Mouse (Mus musculus) hindbrain, embryonic 16.5 days (tissue): ENCODE data around the gene Hs6st3. TPM values are rescaled to one million over a fixed set of nuclear protein-coding genes. Genes with fewer than 3 reads are reported as not detected.
"Not testable (repeated sequence)": the region's sequence is repeated elsewhere in the genome, so short reads cannot be mapped to it uniquely, and the experiment has no call there.

Experiments used
- ATAC-seq: fragments of 200-750 bp; cut with Nextera tagmentation; 2 replicates; pipeline ENCODE4 v1.8.0; 2017; ENCODE audit warnings: moderate TSS enrichment, moderate library complexity
- H3K27ac ChIP-seq: fragments of 300-500 bp; sonication (generic); 2 replicates; pipeline ENCODE4 v1.5.1; 2014; ENCODE audit warnings: low read depth, mild to moderate bottlenecking, control low read depth, low read length, moderate library complexity
- H3K27me3 ChIP-seq: fragments of 300-500 bp; sonication (generic); replicated peaks from 2 replicates; pipeline ENCODE4 v1.6.1; 2014; ENCODE audit warnings: low read length; ENCODE audit not compliant: control insufficient read depth, insufficient read depth
- H3K36me3 ChIP-seq: fragments of 300-500 bp; sonication (generic); 2 replicates; pipeline ENCODE4 v1.6.1; 2014; ENCODE audit warnings: mild to moderate bottlenecking, low read length, moderate library complexity, mixed read lengths; ENCODE audit not compliant: control insufficient read depth, insufficient read depth
- H3K4me1 ChIP-seq: fragments of 300-500 bp; sonication (generic); 2 replicates; pipeline ENCODE4 v1.6.1; 2014; ENCODE audit warnings: low read depth, low read length; ENCODE audit not compliant: control insufficient read depth, insufficient read depth
- H3K4me2 ChIP-seq: fragments of 300-500 bp; sonication (generic); 2 replicates; pipeline ENCODE4 v1.6.1; 2014; ENCODE audit warnings: mild to moderate bottlenecking, low read length, control low read depth, moderate library complexity
- H3K4me3 ChIP-seq: fragments of 300-500 bp; sonication (generic); 2 replicates; pipeline ENCODE4 v1.5.1; 2014; ENCODE audit warnings: mild to moderate bottlenecking, low read length, control low read depth, moderate library complexity
- H3K9ac ChIP-seq: fragments of 300-500 bp; sonication (generic); 2 replicates; pipeline ENCODE4 v1.6.1; 2014; ENCODE audit warnings: low read depth, mild to moderate bottlenecking, control low read depth, low read length, moderate library complexity
- H3K9me3 ChIP-seq: fragments of 300-500 bp; sonication (generic); 2 replicates; pipeline ENCODE4 v1.6.1; 2014; ENCODE audit warnings: mild to moderate bottlenecking, low read length, moderate library complexity; ENCODE audit not compliant: control insufficient read depth
- WGBS: fragments of 180-500 bp; shearing (Covaris S2); extraction: QIAGEN DNeasy Blood & Tissue Kit; methylation state at CpG from one replicate; pipeline ENCODE4 v1.1.7; 2014; 5-methylcytosine and 5-hydroxymethylcytosine counted together
- polyA plus RNA-seq: library from polyadenylated mRNA; unstranded; fragments of >200 nt; fragmentation: Nextera tagmentation; extraction: Ambion mirVana; gene quantifications from 2 replicates; pipeline ENCODE4 v1.2.1, GENCODE M21; 2015

The Hs6st3 gene
- polyA plus RNA-seq, 1 experiment from 2014 or later: 1.8 TPM

- Histone ChIP-seq H3K36me3 (no peaks in the 10 kb centered on the region), H3K27ac (no peak overlapping the region), H3K4me2 (no peak overlapping the region), H3K27me3 (no peaks in the 10 kb centered on the region), H3K4me3 (no peak overlapping the region), H3K4me1 (no peaks in the 10 kb centered on the region), H3K9me3 (no peaks in the 10 kb centered on the region), H3K9ac (no peak overlapping the region)
- WGBS: 89% methylated on average over 1 of the region's 1 CpGs
- no peak for ATAC-seq
Observed at GRCm38 (mm10) chr14:119521056-119521455, 382.9 kb downstream of the Hs6st3 start.

- no peaks in the 10 kb centered on the region for H3K27me3 ChIP-seq
- H3K4me3 ChIP-seq: no peak overlapping the region
- H3K9me3 ChIP-seq: no peaks in the 10 kb centered on the region
- H3K36me3 ChIP-seq: no peaks in the 10 kb centered on the region
- H3K4me2 ChIP-seq: no peak overlapping the region; the same call in 1 of the 2 replicates
- no peak for ATAC-seq
- no peak overlapping the region for H3K27ac ChIP-seq
- no peaks in the 10 kb centered on the region for H3K4me1 ChIP-seq
- H3K9ac ChIP-seq: no peak overlapping the region
- 61% methylated on average over 13 of the region's 13 CpGs for WGBS
Observed at GRCm38 (mm10) chr14:119532889-119533546, 394.9 kb downstream of the Hs6st3 start.

GRCm38 (mm10) chr14:119540505-119540904 is 402.4 kb downstream of the Hs6st3 start:
- H3K4me3 ChIP-seq: no peak overlapping the region
- H3K9me3 ChIP-seq: no peaks in the 10 kb centered on the region
- H3K27ac ChIP-seq: no peak overlapping the region
- no peak overlapping the region for H3K9ac ChIP-seq
- H3K27me3 ChIP-seq: no peaks in the 10 kb centered on the region
- WGBS: 92% methylated on average over 5 of the region's 5 CpGs
- no peaks in the 10 kb centered on the region for H3K36me3 ChIP-seq
- H3K4me1 ChIP-seq: no peaks in the 10 kb centered on the region
- no peak for ATAC-seq
- H3K4me2 ChIP-seq: no peak overlapping the region

- Histone ChIP-seq H3K4me1 (no peaks in the 10 kb centered on the region), H3K9me3 (no peaks in the 10 kb centered on the region), H3K27me3 (no peaks in the 10 kb centered on the region), H3K4me3 (no peak overlapping the region), H3K36me3 (no peaks in the 10 kb centered on the region), H3K4me2 (no peak overlapping the region), H3K9ac (no peak overlapping the region), H3K27ac (no peak overlapping the region)
- no peak for ATAC-seq
- 78% methylated on average over 3 of the region's 3 CpGs for WGBS
Observed at GRCm38 (mm10) chr14:119544596-119544995, 406.5 kb downstream of the Hs6st3 start.

GRCm38 (mm10) chr14:119558356-119558755 is 420.2 kb downstream of the Hs6st3 start:
- H3K4me3 ChIP-seq: no peak overlapping the region
- no peak for ATAC-seq
- H3K27ac ChIP-seq: no peak overlapping the region
- H3K9ac ChIP-seq: no peak overlapping the region
- H3K36me3 ChIP-seq: no peaks in the 10 kb centered on the region
- 88% methylated on average over 4 of the region's 4 CpGs for WGBS
- H3K4me2 ChIP-seq: no peak overlapping the region
- no peaks in the 10 kb centered on the region for H3K9me3 ChIP-seq
- H3K4me1 ChIP-seq: no peaks in the 10 kb centered on the region
- no peaks in the 10 kb centered on the region for H3K27me3 ChIP-seq

GRCm38 (mm10) chr14:119582039-119582508 is 443.9 kb downstream of the Hs6st3 start:
- Histone ChIP-seq H3K27me3 (no peaks in the 10 kb centered on the region), H3K9ac (no peak overlapping the region), H3K9me3 (no peaks in the 10 kb centered on the region), H3K36me3 (no peaks in the 10 kb centered on the region), H3K4me1 (0 out of 2 replicates have a peak, but pooled peaks cover 4% of the 10 kb centered on the region), H3K4me2 (no peak overlapping the region), H3K27ac (no peak overlapping the region), H3K4me3 (no peak overlapping the region)
- WGBS: 26% methylated on average over 10 of the region's 10 CpGs
- peak; percentile 80 for ATAC-seq

GRCm38 (mm10) chr14:119585069-119585468 is 446.9 kb downstream of the Hs6st3 start:
- H3K4me3 ChIP-seq: no peak overlapping the region
- H3K9ac ChIP-seq: no peak overlapping the region
- no peak for ATAC-seq
- H3K4me2 ChIP-seq: no peak overlapping the region
- no peaks in the 10 kb centered on the region for H3K27me3 ChIP-seq
- H3K9me3 ChIP-seq: no peaks in the 10 kb centered on the region
- H3K4me1 ChIP-seq: 0 out of 2 replicates have a peak, but pooled peaks cover 4% of the 10 kb centered on the region
- no peaks in the 10 kb centered on the region for H3K36me3 ChIP-seq
- H3K27ac ChIP-seq: no peak overlapping the region
- 88% methylated on average over 4 of the region's 4 CpGs for WGBS

GRCm38 (mm10) chr14:119587365-119587764 is 449.2 kb downstream of the Hs6st3 start:
- H3K4me1 ChIP-seq, H3K27ac ChIP-seq, H3K36me3 ChIP-seq, H3K9me3 ChIP-seq, H3K4me3 ChIP-seq, ATAC-seq, H3K9ac ChIP-seq, H3K4me2 ChIP-seq, H3K27me3 ChIP-seq: not testable (repeated sequence)
- WGBS: 96% methylated on average over 1 of the region's 1 CpGs

GRCm38 (mm10) chr14:119604327-119604726 is 466.2 kb downstream of the Hs6st3 start:
- no peak overlapping the region for H3K27ac ChIP-seq
- WGBS: 57% methylated on average over 14 of the region's 14 CpGs
- no peaks in the 10 kb centered on the region for H3K27me3 ChIP-seq
- no peak overlapping the region for H3K4me2 ChIP-seq
- no peak for ATAC-seq
- no peaks in the 10 kb centered on the region for H3K4me1 ChIP-seq
- no peak overlapping the region for H3K4me3 ChIP-seq
- H3K9ac ChIP-seq: no peak overlapping the region
- H3K9me3 ChIP-seq: no peaks in the 10 kb centered on the region
- no peaks in the 10 kb centered on the region for H3K36me3 ChIP-seq
